ENCODE assay signal across 7 mouse cellular contexts in genomic region chr11:3386941-3387368, GRCm38 (mm10). TPM values are rescaled to one million over a fixed set of nuclear protein-coding genes. Genes with fewer than 3 reads are reported as not detected.
A peak's percentile ranks its signal among the peaks of the same experiment; 100 is the strongest.
DNase-seq lines count a peak whose midpoint lies in the region; ATAC-seq and TF ChIP-seq lines count a peak whose summit lies in the region.

No protein-coding gene starts in this region.

- H3K27ac ChIP-seq in embryonic facial prominence, embryonic 10.5 days (replicated peaks), result no peak overlapping the region
- H3K27ac ChIP-seq in heart, adult 2 months, result no peak overlapping the region
- H3K27ac ChIP-seq in kidney, adult 2 months (ENCODE audit: insufficient read depth, low read depth, low read length), result no peak overlapping the region
- no peak overlapping the region for H3K27ac ChIP-seq in limb, embryonic 11.5 days (replicated peaks; ENCODE audit: low read depth, low read length)
- no peak overlapping the region for H3K27ac ChIP-seq in midbrain, embryonic 15.5 days

- no peak overlapping the region for H3K9ac ChIP-seq in heart, adult 2 months (ENCODE audit: low read depth, low read length)
- no peak overlapping the region for H3K9ac ChIP-seq in limb, embryonic 11.5 days (ENCODE audit: low read length)
- H3K9ac ChIP-seq in midbrain, embryonic 15.5 days, result no peak overlapping the region

- peak; percentile 89 for TF ChIP-seq EP300 in heart, adult 2 months (IDR thresholded peaks at IDR 0.05; ENCODE audit: insufficient read depth, low read depth, low read length)

- peak; percentile 93 for DNase-seq in adrenal gland, postnatal 10 days
- DNase-seq in embryonic facial prominence, embryonic 10.5 days (ENCODE audit: low spot score), result peak; percentile 80
- peak; percentile 83 to 90 for DNase-seq in heart, adult 2 months
- DNase-seq in kidney, adult 2 months, result peak; percentile 87
- peak; percentile 85 for DNase-seq in limb, embryonic 11.5 days (ENCODE audit: low spot score)
- DNase-seq in spleen, adult 18-20 months, result peak; percentile 64 to 81

- no peak overlapping the region for H3K4me3 ChIP-seq in embryonic facial prominence, embryonic 10.5 days
- no peak overlapping the region for H3K4me3 ChIP-seq in heart, adult 2 months
- no peak overlapping the region for H3K4me3 ChIP-seq in kidney, adult 2 months (ENCODE audit: insufficient read depth, low read depth, low read length)
- no peak overlapping the region for H3K4me3 ChIP-seq in limb, embryonic 11.5 days (ENCODE audit: low read depth, low read length)
- no peak overlapping the region for H3K4me3 ChIP-seq in midbrain, embryonic 15.5 days

- 26% methylated on average over 4 of the region's 4 CpGs for WGBS in embryonic facial prominence, embryonic 10.5 days
- WGBS in heart, adult 2 months, result 11% methylated on average over 4 of the region's 4 CpGs
- 16% methylated on average over 4 of the region's 4 CpGs for WGBS in kidney, adult 2 months
- 27% methylated on average over 4 of the region's 4 CpGs for WGBS in limb, embryonic 11.5 days
- WGBS in midbrain, embryonic 15.5 days, result 24% methylated on average over 4 of the region's 4 CpGs

- H3K9me3 ChIP-seq in embryonic facial prominence, embryonic 10.5 days, result peaks cover 7% of the 10 kb centered on the region; the same call in 1 of the 2 replicates
- H3K9me3 ChIP-seq in limb, embryonic 11.5 days (ENCODE audit: control insufficient read depth, low read length), result no peaks in the 10 kb centered on the region
- no peaks in the 10 kb centered on the region for H3K9me3 ChIP-seq in midbrain, embryonic 15.5 days

- peaks cover 58% of the 10 kb centered on the region for H3K36me3 ChIP-seq in embryonic facial prominence, embryonic 10.5 days (replicated peaks)
- H3K36me3 ChIP-seq in heart, adult 2 months (ENCODE audit: control insufficient read depth, insufficient read depth, low read length), result no peaks in the 10 kb centered on the region
- H3K36me3 ChIP-seq in kidney, adult 2 months (ENCODE audit: control insufficient read depth, insufficient read depth, low read length), result no peaks in the 10 kb centered on the region
- H3K36me3 ChIP-seq in limb, embryonic 11.5 days (ENCODE audit: control insufficient read depth, insufficient read depth, low read length), result no peaks in the 10 kb centered on the region
- H3K36me3 ChIP-seq in midbrain, embryonic 15.5 days (replicated peaks), result no peaks in the 10 kb centered on the region

- no peak overlapping the region for H3K4me2 ChIP-seq in limb, embryonic 11.5 days (ENCODE audit: low read depth, severe bottlenecking)
- H3K4me2 ChIP-seq in midbrain, embryonic 15.5 days, result no peak overlapping the region

- no peak for ATAC-seq in limb, embryonic 11.5 days (ENCODE audit: insufficient number of reproducible peaks, low FRiP score, low TSS enrichment, low read depth)
- peak; percentile 87 for ATAC-seq in midbrain, embryonic 15.5 days (replicated peaks)

- no peak for TF ChIP-seq POLR2A in heart, adult 2 months (IDR thresholded peaks at IDR 0.05; ENCODE audit: insufficient read depth, low read depth, low read length)
- TF ChIP-seq POLR2A in kidney, adult 2 months (IDR thresholded peaks at IDR 0.05; ENCODE audit: low read depth, low read length), result no peak

- H3K27me3 ChIP-seq in embryonic facial prominence, embryonic 10.5 days (replicated peaks; ENCODE audit: low read depth, poor library complexity, severe bottlenecking), result no peaks in the 10 kb centered on the region
- H3K27me3 ChIP-seq in heart, adult 2 months (ENCODE audit: control insufficient read depth, insufficient read depth, low read length), result no peaks in the 10 kb centered on the region
- no peaks in the 10 kb centered on the region for H3K27me3 ChIP-seq in kidney, adult 2 months (replicated peaks; ENCODE audit: control insufficient read depth, insufficient read depth, low read length)
- no peaks in the 10 kb centered on the region for H3K27me3 ChIP-seq in limb, embryonic 11.5 days (ENCODE audit: control insufficient read depth, insufficient read depth, low read length)
- no peaks in the 10 kb centered on the region for H3K27me3 ChIP-seq in midbrain, embryonic 15.5 days (replicated peaks)

- peaks cover 5% of the 10 kb centered on the region; the same call in 1 of the 2 replicates for H3K4me1 ChIP-seq in embryonic facial prominence, embryonic 10.5 days
- H3K4me1 ChIP-seq in heart, adult 2 months (ENCODE audit: control insufficient read depth, insufficient read depth, low read length), result no peaks in the 10 kb centered on the region; the same call in 1 of the 2 replicates
- peaks cover 3% of the 10 kb centered on the region; the same call in 1 of the 2 replicates for H3K4me1 ChIP-seq in kidney, adult 2 months (ENCODE audit: control insufficient read depth, insufficient read depth, low read length)
- no peaks in the 10 kb centered on the region for H3K4me1 ChIP-seq in limb, embryonic 11.5 days (ENCODE audit: control insufficient read depth, insufficient read depth, low read length)
- no peaks in the 10 kb centered on the region for H3K4me1 ChIP-seq in midbrain, embryonic 15.5 days

- no peaks in the 10 kb centered on the region for H3K79me2 ChIP-seq in heart, adult 2 months (replicated peaks; ENCODE audit: control insufficient read depth, insufficient read depth, low read length)

- intact Hi-C loops in heart, adult 2 months (cut with DNase I), result loop anchor here (1.0 to 5.0 kb wide), 4 partner anchors 22 to 125 kb away; partner anchors contain the start of genes Limk2 and Selenom

- TF ChIP-seq CTCF in heart, adult 2 months (IDR thresholded peaks at IDR 0.05), result peak; percentile 94
- TF ChIP-seq CTCF in kidney, adult 2 months (conservative IDR thresholded peaks at IDR 0.05; ENCODE audit: insufficient read depth, insufficient read length, low read depth, low read length), result peak; percentile 99

RNA-seq across cellular contexts. Expression of gene Limk2, which starts 22.0 kb away (rescaled TPM):
- 10 to 100 TPM; 23.8 to 33.2 TPM for total RNA-seq in adrenal gland, postnatal 10 days (2021)
- 57.9 and 60.5 TPM in 2 replicates for polyA plus RNA-seq in embryonic facial prominence, embryonic 10.5 days (2016; fragmentation: Nextera tagmentation; extraction: Ambion mirVana)
- total RNA-seq in heart, adult 2 months (2021), result 10 to 100 TPM; 16.4 to 17.1 TPM
- 39.5 and 41.8 TPM in 2 replicates for polyA plus RNA-seq in heart, adult 2 months (2012; rRNA removed)
- 41.3 and 48.7 TPM in 2 replicates for polyA plus RNA-seq in kidney, adult 2 months (2012; rRNA removed)
- polyA plus RNA-seq in limb, embryonic 11.5 days (2014; fragmentation: Nextera tagmentation; extraction: Ambion mirVana), result 45.5 and 51.6 TPM in 2 replicates
- polyA plus RNA-seq in midbrain, embryonic 15.5 days (2015; fragmentation: Nextera tagmentation; extraction: Ambion mirVana), result 173 and 193 TPM in 2 replicates

RNA-seq across cellular contexts. Expression of gene Pik3ip1, which starts 56.8 kb away (rescaled TPM):
- total RNA-seq in adrenal gland, postnatal 10 days (2021), result 10 to 100 TPM; 13.3 to 17.8 TPM
- 7.3 and 11.2 TPM in 2 replicates for polyA plus RNA-seq in embryonic facial prominence, embryonic 10.5 days (2016; fragmentation: Nextera tagmentation; extraction: Ambion mirVana)
- 10 to 100 TPM; 29.4 to 36.4 TPM for total RNA-seq in heart, adult 2 months (2021)
- polyA plus RNA-seq in heart, adult 2 months (2012; rRNA removed), result 29.5 and 36.2 TPM in 2 replicates
- polyA plus RNA-seq in kidney, adult 2 months (2012; rRNA removed), result 8.5 and 12.6 TPM in 2 replicates
- polyA plus RNA-seq in limb, embryonic 11.5 days (2014; fragmentation: Nextera tagmentation; extraction: Ambion mirVana), result 10.2 and 11.5 TPM in 2 replicates
- polyA plus RNA-seq in midbrain, embryonic 15.5 days (2015; fragmentation: Nextera tagmentation; extraction: Ambion mirVana), result 26.5 and 26.6 TPM in 2 replicates
